Mouse (Mus musculus) heart, adult 2 months (tissue): ENCODE measurements around the gene Mink1.

Experiments
- CTCF ChIP-seq: fragments of 200-600 bp; IDR thresholded peaks from 2 replicates; pipeline ENCODE4 v1.8.1; 2022; ENCODE audit warnings: antibody characterized with exemption, mild to moderate bottlenecking, moderate library complexity
- EP300 ChIP-seq: fragments of 200-500 bp; IDR thresholded peaks from 2 replicates; pipeline ENCODE4 v1.6.1; 2011; ENCODE audit warnings: low read depth, low read length, control low read depth; ENCODE audit not compliant: insufficient read depth
- POLR2A ChIP-seq: fragments of 200-500 bp; IDR thresholded peaks from 2 replicates; pipeline ENCODE4 v1.6.1; 2011; ENCODE audit warnings: mild to moderate bottlenecking, low read depth, low read length, control low read depth; ENCODE audit not compliant: insufficient read depth

DNA sequence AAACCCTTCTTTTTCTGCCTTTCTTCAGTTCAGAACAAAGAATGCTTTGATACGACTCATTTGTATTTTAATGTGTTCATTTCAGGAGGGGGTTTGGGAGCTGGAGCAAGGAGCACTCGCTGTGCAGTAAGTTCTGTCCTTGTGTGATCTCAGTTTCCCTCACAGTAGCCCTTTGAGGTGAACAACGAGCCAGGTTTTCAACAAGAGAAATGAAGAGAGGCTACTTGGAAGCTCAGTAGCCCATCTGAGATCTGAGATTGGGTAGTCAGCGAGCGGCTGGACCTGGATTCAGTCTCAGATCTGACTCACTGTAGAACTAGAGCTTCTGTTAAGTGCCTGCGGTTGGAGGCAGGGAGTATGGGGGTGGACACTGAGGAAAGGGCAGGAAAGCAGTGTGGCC is 11.2 kb downstream of the Mink1 start:
- TF ChIP-seq CTCF (no peak), POLR2A (no peak), EP300 (no peak)
